Mouse (Mus musculus): Measurements from ENCODE around the gene Ncan. TPM values are rescaled to one million over a fixed set of nuclear protein-coding genes. Genes with fewer than 3 reads are reported as not detected.
A peak's percentile ranks its signal among the peaks of the same experiment; 100 is the strongest.

Gene Ncan
- polyA plus RNA-seq, 2 experiments from 2014 or later: not detected

DNA sequence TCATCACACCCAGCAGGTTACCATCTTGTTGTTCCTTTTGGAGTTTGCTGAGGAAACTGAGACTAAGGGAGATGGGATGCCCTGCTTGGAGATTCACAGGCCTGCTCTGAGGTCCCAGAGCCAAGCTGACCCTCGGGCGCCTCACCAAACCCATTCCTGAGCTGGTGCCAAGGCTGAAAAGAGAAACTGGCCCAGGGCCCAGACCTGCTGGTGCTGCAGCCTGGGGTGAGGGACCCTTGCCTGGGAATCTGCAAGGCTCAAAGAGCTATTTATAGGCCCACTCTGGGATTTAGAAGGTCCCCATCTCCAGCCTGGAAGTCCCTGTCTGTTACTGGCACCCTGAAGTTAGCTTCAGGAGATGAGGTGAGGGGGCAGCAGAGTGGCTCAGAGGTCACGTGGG, 7.8 kb upstream of the Ncan start:
- no peak for ATAC-seq

GRCm38 (mm10) chr8:70124992-70125391, 4.3 kb upstream of the Ncan start:
- ATAC-seq: no peak

GRCm38 (mm10) chr8:70122863-70123262, 2.2 kb upstream of the Ncan start:
- peak; percentile 43 for ATAC-seq

DNA sequence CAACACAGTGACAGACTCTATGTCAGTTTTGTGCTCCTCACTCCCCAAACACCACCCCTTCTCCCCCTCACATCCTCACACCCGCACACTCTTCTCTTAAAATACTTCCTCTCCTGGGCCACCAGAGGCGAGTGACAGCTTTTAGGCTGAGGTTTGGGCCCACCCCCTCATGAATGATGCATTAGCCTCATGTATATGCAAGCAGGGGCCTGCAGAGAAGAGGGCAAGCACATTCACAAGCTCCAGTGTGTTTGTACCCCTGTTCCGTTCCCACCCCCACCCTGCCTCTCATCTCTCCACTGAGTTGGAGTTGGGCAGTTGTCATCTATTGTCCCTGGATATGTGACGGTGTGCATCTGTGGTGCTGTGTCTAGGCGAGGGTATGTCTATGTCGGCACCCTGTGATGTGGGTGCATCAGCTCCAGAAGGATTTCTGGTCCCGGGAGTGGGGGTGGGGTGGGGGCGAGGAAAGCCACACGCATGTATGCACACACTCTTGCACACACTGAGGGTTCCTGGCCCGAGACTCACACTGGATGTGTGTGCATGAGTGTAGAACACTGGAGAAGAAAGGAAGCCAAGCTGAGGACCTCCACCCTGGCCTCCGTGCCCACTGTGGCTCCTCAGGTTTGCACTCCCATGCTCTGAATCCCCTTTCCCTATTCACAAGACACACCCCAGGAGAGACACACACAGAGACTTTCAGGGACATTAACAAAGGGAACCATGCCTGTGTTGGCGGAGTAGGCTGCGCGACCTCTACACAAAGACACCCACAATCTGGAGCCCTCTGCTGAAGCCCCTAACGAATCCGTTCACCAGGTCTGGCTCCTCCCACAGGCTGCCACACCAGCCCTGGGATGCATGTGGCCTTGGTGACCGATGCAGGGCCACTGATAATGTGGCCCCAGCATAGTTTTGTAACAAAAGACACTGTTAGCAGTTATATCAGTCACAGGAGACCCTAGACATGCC, 1.7 kb downstream of the Ncan start:
- ATAC-seq: no peak

- ATAC-seq: no peak
Observed at GRCm38 (mm10) chr8:70117611-70118010, 3.1 kb downstream of the Ncan start.

- ATAC-seq: no peak
Observed at GRCm38 (mm10) chr8:70114892-70115291, 5.8 kb downstream of the Ncan start.

DNA sequence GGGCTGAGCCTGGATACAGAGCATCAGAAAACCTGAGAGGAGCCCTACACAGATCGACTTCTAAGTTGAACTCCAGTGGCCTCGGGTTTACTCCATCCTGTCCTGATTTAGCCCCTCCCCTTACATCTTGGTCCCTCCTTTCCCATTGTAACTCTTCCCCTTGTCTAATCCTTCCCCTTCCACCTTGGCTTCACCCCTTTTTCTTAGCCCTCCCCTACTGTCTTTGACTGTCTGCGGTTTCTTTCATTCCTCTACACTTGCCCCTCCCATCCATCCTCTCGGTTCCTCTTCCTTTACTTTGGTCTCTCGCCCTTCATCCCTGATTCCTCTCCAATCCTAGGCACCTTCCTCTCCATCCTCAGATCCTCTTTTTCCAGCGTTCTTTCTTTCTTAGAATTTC, 6.2 kb downstream of the Ncan start:
- ATAC-seq: no peak

- ATAC-seq: no peak
Observed at GRCm38 (mm10) chr8:70112401-70113016, 8.2 kb downstream of the Ncan start.

DNA sequence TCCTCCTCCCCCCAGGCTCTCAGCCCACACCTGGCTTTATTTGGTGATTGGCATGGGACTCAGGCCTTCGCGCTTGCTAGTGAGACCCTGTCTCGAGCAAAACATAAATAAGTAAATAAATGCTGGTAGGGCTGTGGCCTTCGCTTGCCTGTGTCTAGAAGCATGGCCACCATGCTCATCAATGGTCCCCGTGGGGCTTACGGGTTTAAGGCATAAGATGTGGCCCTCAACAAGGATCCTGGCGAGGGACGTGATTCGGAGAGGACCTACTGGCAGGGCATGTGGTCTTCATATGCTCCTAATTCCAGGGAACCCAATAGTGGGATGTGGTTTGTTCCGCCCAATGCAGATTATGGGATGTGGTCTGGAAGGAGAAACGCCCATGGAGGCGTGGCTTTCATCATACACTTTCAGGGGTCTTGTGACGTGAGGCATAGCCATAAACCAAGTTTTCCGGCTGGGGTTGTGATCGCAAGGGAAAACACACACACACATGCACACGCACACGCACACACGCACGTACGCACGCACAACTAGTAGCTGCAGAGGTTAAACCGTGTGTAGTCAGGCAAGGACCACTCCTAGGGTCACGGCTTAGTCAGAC, 9.4 kb downstream of the Ncan start:
- ATAC-seq: no peak

DNA sequence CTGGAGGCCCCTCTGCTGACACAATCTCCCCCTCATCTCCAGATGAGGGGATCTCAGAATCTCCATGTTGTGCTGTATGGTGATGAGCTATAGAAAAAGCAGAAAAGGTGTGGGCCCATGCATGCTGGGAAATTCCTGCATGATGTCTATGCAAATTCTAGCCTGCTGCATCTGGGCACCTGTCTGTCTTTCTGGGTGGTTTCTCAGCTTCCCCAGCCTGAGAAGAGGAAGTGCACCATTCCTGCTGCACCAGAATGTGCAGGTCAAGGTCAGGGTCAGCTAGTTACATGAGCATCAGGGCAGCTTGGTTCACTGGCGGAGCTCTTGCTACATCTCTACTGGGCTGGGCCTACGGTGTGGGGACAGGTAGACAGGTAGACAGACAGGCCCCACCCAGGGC, 10.2 kb downstream of the Ncan start:
- no peak for ATAC-seq

- ATAC-seq: no peak
Observed at GRCm38 (mm10) chr8:70104922-70105321, 15.8 kb downstream of the Ncan start.

- ATAC-seq: peak; percentile 73
Observed at GRCm38 (mm10) chr8:70104506-70104905, 16.2 kb downstream of the Ncan start.

DNA sequence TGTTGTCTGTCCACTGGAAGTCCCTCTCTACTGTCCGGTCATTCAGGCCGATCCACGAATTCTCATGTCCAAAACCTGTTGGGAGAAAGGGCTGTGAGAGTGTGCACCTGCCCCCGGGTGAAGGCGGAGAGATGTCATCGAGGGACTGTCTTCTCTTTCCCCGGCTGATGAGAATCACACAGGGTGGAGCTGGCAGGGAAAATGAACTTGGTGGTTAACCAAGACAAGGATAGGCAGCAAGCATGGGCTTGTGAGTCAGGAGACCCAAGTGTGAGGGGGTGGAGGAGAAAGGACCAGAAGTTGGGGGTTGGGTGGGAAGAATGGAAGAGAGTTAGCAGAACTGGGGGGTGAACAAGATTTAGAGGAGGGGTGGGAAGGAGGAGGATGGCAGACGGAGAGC, 20.4 kb downstream of the Ncan start:
- no peak for ATAC-seq

- ATAC-seq: no peak
Observed at GRCm38 (mm10) chr8:70099276-70099675, 21.4 kb downstream of the Ncan start.

DNA sequence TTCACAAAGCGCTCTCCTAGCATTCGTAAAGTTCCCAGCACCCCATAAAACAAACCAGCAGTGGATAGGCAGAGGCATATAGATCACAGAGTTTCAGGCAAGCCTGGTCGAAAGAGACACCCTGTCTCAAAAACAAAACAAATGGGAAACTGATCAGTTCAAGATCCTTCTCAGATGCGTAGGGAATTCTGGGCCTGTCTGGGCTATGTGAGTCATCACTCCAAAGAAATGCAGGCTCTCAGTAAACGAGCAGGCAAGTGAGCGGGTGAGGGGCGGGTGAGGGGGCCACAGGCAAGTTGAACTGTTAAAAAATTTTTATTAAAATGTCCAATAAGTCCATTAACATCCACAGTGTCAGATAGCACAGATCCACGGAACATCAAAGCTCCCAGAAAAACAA, 27.9 kb downstream of the Ncan start:
- no peak for ATAC-seq

- no peak for ATAC-seq
Observed at GRCm38 (mm10) chr8:70089296-70089960, 31.2 kb downstream of the Ncan start.

DNA sequence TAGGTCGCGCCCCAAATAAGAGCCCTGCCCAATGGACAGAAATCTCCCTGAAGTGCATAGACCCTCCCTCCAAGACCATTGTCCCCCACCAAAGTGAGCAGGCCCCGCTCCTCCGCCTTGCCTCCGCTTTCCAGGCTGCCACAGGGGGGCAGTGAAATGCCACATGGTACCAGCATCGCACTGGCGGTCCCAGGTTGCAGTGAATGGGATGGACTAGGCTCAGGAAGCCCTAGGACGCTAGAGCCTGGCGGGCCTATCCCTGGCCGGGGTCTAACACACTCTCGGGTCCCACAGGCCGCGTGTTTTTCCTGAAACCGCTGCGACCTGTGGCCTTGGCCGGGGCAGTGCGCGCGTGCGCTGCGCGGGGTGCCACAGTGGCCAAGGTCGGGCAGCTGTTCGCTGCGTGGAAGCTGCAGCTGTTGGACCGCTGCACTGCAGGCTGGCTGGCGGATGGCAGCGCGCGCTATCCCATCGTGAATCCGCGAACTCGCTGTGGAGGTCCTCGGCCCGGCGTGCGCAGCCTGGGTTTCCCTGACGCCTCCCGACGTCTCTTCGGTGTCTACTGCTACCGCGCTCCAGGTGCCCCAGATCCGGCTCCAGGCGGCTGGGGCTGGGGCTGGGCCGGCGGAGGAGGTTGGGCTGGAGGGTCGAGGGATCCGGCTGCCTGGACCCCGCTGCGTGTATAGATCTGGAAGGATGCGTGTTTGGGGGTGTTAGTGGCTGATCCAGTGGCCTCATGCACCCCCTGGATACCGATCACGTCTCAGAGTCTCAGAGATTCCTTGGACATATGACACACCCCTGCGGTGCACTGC, 32.6 kb downstream of the Ncan start:
- ATAC-seq: no peak

- no peak for ATAC-seq
Observed at GRCm38 (mm10) chr8:70087237-70087636, 33.4 kb downstream of the Ncan start.

DNA sequence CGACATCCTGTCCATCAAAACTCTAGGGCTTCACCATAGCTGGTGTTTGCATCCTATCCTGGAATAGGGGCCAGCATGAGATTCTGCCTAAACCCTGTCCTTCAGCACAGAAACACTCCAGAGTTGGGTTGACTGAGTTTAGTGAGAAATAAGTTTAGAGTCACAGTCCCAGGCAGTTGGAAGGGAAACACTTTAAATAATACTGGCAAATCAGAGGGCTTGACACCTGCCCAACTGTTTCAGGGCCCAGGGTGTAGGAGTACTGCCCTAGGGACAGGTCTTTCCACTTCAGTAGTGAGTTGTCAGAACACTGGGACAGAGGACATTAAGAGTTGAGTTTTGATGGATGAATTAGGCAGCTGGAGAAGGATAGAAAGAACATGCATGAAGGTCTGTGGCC, 34.5 kb downstream of the Ncan start:
- no peak for ATAC-seq

DNA sequence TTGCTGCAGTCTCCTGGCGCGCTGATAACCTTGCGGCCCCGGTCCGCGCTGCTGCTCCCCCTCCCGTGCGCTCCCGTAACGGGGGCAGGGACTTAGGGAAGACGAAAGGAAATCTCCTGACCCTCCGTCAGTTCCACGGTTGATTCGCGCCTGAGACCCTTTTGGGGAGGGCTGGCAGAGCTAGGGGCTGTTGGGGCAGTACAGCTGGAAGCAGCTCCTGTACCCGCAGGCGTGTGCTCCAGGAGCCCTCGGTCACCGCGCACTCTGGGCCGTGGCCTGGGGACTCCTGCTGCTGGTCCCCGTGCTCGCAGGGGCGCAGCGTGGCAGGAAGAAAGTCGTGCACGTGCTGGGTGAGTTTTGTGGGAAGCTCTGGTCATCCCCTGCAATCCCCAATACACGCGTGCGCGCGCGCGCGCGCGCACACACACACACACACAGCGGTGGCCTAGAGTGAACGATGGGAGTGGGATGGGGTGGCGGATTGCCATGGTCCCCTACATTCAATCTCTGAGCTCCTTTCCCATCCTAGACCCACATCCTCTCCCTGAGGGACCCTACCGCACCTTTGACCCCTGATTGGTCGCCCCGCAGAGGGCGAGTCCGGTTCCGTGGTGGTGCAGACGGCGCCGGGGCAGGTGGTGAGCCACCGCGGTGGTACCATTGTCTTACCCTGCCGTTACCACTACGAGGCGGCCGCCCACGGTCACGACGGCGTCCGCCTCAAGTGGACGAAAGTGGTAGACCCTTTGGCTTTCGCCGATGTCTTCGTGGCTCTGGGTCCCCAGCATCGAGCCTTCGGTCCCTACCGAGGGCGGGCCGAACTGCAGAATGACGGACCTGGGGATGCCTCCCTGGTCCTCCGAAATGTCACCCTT, 36.2 kb downstream of the Ncan start:
- no peak for ATAC-seq

DNA sequence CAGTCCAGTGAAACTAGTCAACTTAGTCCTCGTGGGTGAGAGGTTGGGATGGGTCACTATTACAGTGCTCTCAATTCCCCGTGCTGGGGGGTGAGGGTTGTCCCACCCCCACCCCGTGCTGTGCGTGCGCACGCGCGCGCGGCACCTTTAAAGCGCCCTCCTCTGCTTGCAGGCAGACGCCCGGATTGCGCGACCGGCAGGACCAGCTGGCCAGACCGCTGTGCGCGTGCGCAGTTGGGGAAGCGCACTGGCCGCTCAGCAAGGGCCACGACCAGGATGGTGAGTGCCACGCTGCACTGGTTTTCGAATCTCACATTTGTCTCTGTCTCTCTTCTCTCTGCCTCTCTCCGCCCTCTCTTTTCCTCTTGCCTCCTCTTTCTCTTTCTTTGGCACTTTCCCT, 37.4 kb downstream of the Ncan start, which contains the start of gene Hapln4:
TSS of gene Hapln4 (plus strand) at position 173 of the 400 bp plus-strand sequence.
- ATAC-seq: no peak

All from activated CD4-positive, CD25-positive, alpha-beta regulatory T cell, adult 4 months (primary cell).